Mouse (Mus musculus): ENCODE results near the gene Myo5a.

Gene Myo5a

DNA sequence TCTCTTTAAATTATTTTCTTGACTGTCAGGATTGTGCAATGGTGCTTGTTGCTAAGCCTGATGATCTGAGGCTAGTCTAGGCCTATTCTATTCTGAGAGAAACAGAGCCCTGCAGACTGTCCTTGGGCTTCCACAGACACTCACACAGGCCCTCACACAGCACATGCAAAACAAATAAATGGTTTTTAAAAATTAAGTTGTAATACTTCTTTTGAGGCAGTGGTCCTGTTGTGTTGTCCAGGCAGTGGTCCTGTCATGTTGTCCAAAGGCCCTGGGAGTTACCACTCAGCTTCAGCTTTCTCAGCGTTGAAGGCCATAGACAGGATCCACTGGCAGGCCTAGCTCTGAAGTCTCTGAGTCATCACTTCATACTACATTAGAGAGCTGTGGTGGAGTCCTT lies 130.7 kb downstream of the Myo5a start:
- DNase-seq (ENCODE audit: low spot score in 2 of 2): no peak

DNA sequence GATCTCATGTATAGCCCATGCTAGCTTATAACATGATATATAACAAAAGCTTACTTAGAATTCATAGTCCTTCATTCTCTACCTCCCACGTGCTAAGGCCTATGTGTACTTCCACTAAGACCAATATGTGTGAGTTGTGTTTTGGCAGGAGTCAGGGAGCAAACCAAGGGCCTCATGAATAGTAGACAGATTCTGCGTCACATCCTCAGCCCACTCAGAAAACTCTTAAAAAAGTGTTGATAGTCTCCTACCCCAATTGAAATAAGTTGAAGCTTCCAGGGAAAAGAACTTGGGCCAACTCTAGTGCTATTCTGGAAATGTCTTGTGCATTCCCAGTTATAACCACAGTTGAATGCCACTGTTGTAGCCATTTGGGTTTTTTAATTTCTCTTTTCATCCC lies 131.2 kb downstream of the Myo5a start:
- no peak for DNase-seq (ENCODE audit: low spot score in 2 of 2)

DNA sequence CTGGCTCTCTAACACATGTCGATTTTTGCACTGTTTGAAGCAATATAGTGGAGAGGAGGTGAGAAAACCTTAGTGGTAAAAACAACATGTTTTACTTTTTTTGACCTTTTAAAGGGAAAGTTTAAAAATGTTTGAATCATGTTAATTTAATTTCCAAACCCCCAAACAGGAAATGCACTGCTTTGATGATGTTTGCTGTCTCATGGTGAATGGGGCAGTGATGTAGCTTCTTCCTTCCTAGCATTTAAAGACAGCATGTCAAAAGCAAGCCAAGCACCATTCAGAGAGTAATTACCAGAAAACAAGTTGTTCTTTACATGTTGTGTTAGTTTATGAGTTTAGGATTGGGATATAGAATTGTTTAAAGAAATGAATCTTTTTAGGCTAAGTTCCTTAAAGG lies 138.4 kb downstream of the Myo5a start:
- DNase-seq (ENCODE audit: low spot score in 2 of 2): no peak

DNA sequence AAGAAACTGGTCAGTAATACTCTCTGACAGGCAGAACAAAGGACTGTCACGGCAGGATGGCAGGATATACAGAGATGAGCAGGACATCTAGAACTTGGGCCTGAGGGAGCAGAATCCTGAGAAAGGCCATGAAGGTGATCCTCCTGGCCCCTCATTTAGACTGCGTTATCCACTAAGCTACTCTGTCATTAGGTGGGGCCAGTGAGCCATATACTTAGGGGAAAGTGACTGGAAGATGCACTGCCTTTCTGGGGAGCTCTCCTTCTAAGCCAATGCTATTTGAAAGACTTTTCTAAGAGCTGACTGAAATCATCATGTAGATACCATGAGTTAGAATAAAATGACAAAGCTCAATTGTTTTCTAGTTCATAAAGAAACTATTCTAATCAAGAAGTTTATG lies 139.5 kb downstream of the Myo5a start:
- DNase-seq (ENCODE audit: low spot score in 2 of 2): no peak

DNA sequence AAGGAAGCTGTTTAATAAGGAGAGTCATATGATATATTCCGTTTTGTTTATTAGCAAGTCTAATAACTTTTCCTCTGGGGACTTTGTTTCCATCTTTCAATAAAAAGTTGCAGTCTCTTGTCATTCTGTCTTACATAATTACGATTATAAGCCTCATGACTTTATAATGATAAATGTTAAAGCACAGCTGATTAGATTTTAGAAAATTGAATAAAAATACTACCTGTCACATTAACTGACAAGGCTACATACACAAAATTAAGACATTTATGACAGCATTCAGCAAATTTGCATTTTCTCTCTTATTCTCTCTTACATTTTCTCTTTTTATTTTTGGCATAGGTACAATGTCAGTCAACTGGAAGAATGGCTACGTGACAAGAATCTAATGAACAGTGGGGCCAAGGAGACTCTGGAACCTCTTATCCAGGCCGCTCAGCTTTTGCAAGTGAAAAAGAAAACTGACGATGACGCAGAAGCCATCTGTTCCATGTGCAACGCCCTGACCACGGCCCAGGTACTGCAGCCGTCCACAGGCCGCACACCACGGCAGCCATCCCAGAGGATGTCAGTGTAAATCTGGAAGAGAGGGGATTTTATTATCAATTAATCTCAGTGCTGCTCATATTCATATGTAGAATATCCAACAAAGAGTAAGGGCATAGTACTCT lies 144.1 kb downstream of the Myo5a start:
- DNase-seq (ENCODE audit: low spot score in 2 of 2): no peak

DNA sequence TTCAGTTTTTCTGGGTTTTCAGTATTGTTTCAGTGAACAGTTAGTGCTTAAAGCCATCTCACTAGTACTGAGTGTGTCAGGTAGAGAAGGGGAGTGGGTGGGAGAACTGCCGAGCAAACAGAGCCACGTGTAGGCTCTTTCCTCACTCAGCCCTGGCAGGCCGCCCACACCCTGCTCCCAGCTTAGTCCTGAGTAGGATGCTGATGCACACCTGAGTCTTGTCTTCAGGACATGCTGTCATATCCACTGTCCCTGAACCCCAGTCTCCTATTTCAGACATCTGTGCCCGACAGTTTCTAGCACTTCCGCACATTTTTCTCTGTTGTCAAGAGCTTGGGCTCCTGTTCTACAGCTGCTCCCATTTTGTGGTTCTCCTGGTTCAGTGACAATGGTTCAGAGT lies 149.1 kb downstream of the Myo5a start:
- peak; percentile 68 to 75 for DNase-seq (ENCODE audit: low spot score in 2 of 2)

DNA sequence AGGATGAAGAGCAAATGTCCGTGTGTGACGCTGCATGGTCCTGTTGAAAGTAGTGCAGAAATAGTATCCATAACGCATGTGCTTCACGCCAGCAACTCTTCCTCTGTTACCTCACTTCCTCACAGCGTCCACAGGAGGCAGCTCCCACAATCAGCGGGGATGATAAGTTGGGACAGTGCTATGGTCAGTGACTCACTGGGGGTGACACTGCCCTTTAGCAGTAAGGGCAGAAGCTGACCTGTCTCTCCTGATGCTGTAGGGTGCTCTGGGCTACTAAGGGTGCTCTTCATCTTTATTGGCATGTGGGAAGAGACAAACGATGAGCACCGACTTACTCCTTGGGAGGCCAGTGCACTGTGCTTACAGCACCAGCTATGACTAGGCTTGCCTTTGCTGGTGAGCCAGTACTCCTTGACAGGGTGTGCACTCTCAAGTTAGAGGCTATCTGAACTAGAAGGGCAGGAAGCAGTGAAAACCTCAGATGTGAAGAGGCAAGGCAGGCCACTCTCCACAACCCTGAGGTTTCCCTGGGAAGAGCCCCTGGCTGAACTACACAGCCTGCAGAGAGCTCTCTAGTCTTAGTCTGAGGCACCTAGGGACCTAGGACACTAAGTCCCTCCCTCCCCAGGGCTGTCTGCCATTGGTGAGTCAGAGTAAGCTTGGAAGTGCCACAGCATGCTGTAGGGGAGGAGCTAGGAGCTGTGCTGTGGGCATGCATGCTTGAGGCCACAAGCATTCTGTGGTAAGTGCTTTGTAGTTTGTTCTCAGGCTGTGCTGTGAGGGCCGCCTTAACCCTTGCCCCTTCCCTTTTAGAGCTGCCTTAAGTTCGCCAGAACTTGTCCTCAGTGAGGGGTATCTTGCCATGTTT lies 150.8 kb downstream of the Myo5a start:
- DNase-seq (ENCODE audit: low spot score in 2 of 2): peak in 1 of 2 experiments; percentile 33

DNA sequence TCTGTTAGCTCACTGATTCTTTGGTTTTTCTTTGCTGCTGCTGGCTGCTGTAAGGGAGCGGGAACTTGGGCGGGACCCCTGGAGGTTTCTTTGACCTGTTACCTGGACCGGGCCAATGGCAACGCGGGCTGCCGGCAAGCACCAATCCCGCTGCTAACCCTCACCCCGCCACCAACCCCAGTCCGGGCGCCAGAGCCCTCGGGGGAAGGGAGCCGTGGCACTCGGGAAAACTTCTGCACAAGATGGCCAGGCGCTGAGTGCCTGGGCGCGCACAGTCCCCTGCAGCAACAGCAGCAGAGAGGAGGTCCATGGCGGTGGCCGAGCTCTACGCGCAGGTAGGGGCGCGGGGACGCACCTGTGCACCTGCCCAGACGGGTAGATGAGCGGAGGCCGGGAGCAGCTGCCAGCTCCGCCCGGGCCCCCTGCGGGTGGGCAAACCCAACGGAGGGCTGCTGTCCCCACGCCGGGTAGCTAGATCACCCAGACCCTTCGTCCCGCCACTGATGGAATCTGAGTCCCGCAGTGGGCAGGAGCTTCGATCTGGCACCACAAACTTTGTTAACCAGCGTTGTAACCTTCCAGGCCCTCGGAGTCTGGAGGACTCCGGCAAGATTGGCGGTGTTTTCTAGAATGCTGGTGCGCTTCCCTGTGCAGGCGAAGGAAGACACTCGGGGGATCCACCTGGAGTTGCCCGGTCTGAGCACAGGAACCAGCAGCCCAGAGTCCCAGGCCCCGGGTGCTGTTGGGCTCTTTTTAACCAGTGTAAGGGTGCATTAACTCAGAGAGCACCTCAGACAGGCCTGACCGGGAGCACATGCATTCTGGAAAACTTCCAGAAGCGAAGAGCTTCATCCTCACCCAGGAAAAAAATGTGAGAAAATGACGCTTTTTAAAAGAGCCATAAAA lies 161.3 kb downstream of the Myo5a start, which contains the start of gene Myo5c:
TSS of gene Myo5c (plus strand) at position 180 of the 906 bp plus-strand sequence.
- DNase-seq (ENCODE audit: low spot score in 2 of 2): no peak

DNA sequence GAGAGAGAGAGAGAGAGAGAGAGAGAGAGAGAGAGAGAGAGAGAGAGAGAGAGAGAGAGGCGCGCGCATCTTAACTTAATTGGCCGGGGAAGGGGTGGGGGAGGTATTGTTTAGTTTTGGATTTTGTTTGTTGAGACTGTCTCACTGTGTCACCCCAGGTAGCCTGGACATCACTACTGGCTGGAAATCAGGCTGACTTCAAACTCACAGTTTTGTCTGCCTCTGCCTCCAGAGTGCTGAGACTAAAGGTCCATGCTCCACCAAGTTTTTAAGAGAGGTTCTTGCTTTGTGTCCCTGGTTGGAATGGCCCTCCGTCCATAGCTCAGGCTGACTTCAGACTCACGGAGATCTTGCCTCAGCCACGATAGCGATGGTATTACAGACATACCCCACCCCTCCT lies 162.0 kb downstream of the Myo5a start:
- no peak for DNase-seq (ENCODE audit: low spot score in 2 of 2)

DNA sequence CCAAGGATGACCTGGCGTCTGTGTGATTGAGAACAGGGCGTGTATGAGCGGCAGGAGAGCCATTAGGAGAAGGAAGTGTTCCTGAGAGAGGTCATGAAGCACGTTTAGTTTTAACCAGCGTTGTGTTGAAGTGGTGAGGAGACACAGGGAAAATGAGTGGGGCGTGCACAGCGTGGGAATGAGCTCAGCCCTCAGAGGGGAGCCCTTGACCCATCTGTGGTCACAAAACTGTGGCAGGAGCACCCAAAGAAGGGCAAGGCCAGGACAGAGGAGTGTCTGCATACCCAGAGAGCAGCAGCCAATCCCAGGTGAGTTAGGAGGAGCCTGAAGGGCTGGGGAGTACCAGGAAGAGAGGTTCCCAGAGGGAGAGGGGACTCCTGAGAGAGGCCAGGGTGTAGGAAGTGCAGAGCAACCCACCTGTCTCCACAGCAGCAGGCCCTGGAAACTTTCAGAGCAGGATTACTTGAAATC lies 163.5 kb downstream of the Myo5a start:
- no peak for DNase-seq (ENCODE audit: low spot score in 2 of 2)

DNA sequence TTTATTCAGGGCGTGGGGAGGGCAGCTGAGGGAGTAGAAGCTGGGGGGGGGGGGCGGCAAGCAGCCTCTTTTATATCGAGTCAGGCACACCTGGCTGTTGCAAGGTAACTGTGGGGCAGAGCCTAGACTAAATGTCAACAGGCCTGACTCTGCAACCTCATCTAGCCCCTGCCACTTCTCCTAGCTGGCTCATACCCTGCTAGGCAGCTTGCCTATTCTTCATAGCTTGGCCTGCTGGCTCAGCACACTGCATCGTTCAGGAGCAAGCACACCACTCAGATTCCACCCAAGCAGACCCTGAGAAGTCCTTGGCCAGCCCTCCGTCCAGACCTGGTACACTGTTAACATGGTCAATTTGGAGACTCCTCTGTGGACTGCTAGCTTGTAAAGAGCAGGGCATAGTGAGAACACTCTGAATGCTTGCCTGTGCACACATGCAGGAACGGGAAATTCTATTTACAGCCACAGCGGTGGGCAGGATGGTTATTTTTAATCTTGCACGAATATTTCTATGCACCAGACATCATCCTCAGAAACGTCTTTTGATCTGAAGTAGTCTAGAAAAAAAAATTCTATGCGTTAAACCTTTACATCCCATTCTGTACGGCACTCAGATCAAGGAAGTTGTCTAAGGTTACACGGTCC lies 164.3 kb downstream of the Myo5a start:
- DNase-seq (ENCODE audit: low spot score in 2 of 2): peak; percentile 65 to 72

DNA sequence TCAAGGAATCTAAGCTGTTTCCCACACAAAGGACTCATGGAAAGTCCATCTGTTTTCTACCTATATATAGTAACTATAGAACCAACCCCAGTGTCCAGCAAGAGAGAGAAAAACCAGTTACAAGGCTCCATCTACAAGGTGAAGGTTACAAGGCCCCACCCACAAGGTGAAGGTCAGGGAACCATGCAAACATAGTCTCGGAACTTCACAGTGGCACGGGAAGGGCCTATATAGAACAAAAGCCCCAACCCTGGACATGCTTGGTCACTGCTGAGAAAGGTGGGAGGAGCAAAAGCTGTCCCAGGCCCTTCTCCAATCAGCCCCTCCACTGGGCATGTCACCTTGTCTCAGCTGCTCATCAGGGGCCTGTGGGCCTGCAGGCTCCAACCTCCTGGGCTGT lies 164.9 kb downstream of the Myo5a start:
- DNase-seq (ENCODE audit: low spot score in 2 of 2): no peak

DNA sequence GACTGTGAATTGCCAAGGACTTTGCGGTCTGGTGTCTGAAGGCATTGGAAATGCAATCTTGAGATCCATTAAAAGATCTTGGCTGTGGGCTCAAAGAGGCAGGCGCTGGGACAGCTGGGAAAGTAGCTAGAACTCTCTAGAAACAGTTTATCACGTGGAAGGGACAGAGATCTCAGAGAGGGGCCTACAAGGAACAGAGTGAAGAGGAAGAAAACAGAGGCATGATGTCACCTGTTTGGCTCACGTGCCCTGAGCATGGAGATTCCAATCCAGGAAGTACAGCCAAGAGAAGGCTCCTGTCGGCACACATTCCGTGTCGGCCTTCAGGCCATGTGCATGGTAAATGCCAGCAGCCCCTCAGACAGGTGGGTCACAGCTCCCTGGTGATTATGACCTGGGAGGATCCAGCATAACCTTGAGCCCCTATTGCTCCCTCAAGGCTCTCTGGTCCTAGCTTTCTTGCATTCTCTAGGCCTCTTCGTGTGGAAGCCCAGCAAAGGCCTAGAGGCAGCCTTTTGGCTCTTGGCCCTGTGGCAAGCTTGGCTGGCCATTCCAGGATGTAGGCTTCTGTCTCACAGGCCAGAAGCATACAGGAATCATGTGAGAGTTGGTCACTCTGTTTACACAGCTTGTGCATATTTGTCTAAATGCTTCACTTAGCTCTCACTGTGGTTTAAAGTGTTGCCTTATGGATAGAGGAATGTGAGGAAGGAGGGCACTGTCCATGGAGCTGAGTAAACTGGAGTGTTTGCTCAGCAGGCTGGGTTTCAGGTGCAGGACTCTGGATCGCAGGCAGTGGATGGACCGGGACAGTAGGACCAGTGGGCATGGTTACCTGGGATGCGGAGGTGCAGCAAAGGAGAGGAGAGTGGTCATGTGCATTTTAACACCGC lies 165.8 kb downstream of the Myo5a start:
- DNase-seq (ENCODE audit: low spot score in 2 of 2): no peak

DNA sequence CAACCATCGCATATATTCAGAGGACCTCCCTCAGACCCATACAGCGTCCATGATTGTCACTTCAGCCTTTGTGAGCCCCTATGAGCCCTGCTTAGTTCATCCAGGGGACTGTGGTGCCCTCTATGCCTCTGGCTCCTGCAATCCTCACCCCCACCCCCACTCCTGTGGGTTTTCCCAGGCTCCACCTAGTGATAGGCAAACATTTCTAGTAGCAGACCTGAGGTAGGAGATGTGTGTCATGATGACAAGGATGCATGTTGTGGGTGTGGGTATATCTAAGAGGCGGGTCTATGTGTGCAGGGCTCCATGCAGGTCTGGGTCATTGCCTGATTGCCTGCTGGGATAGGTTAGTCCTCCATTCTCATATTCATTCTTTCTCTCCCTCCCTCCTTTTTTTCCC lies 167.4 kb downstream of the Myo5a start:
- DNase-seq (ENCODE audit: low spot score in 2 of 2): no peak

DNA sequence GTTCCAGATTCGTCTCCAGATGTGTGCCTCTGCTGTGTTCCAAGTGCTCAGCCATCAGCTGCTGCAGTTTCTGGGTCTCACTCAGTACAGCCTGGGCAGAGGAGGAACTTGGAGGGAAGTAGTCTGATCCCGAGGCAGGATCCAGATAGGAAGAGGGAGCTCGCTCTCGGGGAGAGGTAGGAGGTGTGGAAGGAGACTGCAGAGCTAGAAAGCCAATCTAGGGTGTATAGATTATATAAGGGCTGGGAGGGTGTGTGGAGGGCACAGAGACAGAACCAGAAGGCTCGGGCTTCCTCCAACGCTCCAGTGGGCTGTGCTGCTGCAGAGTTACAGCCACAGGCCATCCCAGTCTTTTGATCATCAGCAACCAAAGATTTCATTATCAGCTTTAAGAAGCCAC lies 172.2 kb downstream of the Myo5a start:
- no peak for DNase-seq (ENCODE audit: low spot score in 2 of 2)

DNA sequence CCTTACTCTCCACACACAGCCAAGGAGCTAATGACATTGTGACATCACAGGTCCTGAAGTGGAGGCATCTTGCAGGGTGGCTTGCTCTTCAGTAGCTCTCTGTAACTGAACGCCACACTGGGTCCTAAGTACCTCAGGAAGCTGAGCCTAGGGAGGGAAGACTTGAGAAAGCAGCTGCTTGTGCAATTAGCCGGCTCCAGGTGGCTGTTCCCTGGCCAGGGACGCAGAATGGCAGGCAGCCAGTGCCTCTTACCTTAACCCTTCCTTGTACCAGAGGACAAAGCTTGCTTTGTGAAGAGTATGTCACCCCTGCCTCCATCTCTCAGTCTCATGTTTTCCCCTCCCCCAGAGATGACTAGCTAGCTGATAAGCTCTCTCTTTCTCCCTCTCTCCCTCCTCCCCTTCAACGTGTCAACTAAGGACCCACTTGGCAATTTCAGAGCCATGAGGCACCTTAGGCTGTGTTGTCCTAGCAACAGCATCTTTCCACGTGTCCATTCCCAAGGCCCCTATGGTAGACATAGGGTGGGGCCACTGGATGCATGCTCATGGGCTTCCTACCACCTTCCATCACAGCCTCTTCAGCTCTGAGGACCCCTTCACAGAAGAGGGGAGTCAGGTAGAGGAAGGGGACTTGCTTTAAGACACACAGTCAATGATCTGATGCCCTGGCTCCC lies 173.1 kb downstream of the Myo5a start:
- no peak for DNase-seq (ENCODE audit: low spot score in 2 of 2)

DNA sequence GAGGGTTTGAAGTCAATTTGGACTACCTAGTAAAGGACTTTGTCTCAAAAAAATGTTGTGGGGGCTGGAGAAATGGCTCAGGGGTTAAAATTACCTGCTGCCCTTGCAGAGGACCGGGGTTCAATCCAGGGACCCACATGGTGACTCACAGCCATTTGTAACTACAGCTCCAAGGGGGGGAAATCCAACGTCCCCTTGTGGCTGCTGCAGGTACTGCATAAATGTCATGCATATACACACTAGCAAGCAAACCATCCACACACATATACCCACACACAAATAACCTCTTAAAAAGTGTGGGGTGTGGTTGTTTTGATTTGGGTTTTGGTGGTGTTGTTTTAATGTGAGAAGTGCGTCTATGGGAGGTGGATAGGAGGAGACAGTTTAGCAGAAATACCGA lies 173.7 kb downstream of the Myo5a start:
- DNase-seq (ENCODE audit: low spot score in 2 of 2): no peak

DNA sequence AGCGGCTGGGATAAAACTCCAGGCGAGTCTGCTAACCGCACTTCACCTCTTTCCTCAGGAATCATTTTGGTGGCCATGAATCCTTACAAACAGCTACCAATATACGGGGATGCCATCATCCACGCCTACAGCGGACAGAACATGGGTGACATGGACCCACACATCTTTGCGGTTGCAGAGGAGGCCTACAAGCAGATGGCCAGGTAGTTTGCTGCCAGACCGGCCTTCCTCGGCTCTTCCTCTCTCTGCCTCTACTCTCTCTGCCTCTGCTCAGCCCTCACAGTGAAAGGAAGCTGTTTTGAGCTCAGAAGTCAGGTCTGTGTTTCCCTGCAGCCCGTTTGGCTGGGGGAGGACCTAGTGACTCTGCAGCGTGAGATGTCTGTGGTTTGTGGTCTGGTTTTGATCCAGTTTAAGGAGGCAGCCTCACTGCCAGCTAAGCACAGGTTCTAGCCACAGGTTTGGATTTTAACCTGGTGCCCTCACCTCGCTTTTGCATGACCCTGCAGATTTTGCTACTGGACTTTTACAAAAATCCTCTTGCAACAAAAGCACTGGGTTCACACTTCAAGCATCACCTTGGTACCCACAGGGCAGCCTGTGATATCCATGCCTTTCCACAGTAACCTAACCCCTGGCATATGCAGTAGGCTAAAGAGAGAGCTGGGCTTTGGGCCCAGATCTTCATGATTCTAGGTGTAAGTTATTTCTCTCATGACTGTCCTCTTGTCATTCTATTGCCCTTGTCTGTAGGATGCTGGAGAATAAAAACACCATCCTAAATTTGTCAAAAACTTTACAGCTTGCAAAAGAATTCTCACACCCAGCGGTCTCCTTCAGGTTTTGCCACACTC lies 175.5 kb downstream of the Myo5a start:
- no peak for DNase-seq (ENCODE audit: low spot score in 2 of 2)

DNA sequence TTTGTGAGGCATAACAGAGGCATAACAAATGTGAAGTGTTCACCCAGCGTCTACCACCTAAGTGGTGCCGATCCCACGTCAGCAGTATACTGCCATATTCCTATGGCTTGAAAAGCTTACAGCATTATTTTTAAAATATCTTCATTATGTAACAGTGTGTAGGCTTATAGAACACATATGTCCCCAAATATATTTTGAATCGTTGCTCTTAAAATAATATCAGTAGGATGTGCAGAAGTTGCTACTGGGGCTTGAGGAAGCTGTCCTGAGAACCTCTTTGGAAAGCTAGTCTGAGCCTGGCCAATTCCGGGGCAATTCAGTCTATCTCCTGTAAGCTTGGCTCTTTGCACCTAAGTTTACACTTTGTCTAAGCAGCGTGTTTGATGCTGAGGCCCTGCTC lies 177.1 kb downstream of the Myo5a start:
- no peak for DNase-seq (ENCODE audit: low spot score in 2 of 2)
